Mouse (Mus musculus) liver, adult 2 months (tissue): Measurements from ENCODE around the gene Bclaf1.

ENCODE experiments used
- CTCF ChIP-seq: fragments of 200-500 bp; IDR thresholded peaks from 2 replicates; pipeline ENCODE4 v1.5.1; 2011; ENCODE audit warnings: low read depth, low read length, control low read depth
- POLR2A ChIP-seq: fragments of 200-500 bp; IDR thresholded peaks from 2 replicates; pipeline ENCODE4 v1.6.1; 2011; ENCODE audit warnings: low read length, control low read depth; ENCODE audit not compliant: insufficient read depth; ENCODE audit errors: extremely low read depth

DNA sequence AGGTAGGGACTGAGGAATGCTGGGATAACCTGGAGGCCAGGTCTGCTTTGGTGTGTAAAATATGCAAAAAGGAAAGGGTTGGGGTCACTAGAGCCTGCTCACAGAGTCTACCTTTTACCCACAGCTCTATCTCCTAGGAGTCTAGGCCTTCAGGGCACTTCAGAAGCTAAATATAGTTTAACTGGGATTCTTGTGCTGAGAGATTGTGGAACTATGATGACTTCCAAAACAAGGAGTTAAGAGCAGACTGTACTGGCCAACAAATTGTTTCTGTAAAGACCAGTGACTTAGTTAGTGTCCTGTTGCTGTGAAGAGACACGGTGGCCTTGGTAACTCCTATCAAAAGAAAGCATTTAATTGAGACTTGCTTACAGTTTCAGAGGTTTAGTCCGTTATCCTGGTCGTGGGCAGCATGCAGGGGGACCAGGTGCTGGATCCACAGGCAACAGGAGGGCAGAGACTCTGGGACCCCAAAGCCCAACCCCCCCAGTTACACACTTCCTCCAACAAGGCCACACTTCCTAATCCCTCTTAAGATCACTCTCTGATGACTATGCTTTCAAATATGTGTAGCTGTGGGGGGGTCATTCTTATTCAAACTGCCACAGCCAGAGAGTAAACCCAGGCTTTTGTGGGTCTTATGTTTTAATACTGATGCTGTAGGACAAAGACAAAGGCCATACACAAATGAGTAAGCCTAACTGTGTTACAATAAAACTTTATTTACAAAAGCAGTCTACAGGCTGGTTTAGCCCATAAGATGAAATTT is 13.9 kb upstream of the Bclaf1 start:
- TF ChIP-seq CTCF (no peak), POLR2A (no peak)
